Mouse (Mus musculus): ENCODE data around the gene Slit2. TPM values are rescaled to one million over a fixed set of nuclear protein-coding genes. Genes with fewer than 3 reads are reported as not detected.

Gene Slit2
- total RNA-seq, 2 experiments from 2014 or later: 40.8 TPM

DNA sequence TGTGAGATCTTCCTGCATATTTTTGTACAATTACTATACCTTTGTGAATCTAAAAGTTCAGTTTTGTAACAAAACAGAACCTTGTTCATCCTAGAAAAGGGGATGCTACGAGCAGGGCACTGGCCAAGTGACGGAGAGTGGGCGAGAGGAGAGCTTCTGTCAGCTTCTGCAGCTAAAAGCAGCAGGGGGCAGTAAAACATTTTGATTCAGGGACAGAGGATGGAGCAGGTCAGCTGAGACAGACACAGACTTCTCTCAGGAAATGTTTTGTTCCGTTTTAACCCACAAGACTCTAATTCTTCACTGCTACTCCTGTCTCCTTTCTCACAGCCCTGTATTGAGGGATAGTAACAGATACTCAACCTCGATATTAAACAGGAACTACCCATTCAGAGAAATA lies 55.1 kb downstream of the Slit2 start:
- intact Hi-C loops (cut with DNase I): loop anchor here (5.0 kb wide), 1 partner anchor 99 kb away; no protein-coding TSS in a partner anchor

DNA sequence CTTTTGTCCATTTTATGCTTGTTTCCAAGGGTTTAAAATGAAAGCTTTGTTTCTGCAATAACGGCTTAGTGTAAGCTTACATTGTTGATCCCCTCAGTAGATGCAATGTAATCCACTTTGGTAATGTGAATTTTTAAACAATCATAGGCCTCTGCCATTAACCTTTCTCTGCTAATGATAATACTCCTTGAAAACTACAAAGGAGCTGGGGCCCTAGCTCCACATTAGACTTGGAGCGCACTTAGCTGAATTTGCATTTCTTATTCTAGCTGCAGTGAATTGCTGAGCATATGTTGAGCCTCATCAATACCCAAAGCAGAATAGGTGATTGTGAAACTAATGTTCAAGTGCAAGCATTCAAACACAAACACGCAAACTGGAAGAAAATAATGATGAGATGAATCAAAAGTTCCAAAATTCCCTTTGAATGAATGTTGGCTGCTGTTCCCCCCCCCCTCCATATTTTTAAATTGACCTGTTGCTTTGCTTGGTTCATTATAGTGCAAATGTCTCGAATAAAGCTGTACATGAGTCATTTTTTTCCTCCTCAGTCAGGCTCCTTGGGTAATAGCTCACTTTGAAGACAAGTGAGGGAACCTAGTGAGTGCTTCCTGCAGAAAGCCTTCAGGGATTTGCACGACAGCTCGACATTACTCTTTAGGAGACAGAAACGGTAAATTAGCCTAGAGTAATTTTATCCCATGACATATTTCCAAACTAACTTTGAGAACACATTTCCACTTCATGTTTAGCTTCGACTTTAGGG lies 66.2 kb downstream of the Slit2 start:
- intact Hi-C loops (cut with DNase I): no loop called here
- no peak for DNase-seq (ENCODE audit: extremely low spot score in 1 of 2, low spot score in 2 of 2)

More for the DNA sequence above, 55.1 kb downstream of the Slit2 start:
- peak in 1 of 2 experiments; percentile 20 for DNase-seq (ENCODE audit: extremely low spot score in 1 of 2, low spot score in 2 of 2)

DNA sequence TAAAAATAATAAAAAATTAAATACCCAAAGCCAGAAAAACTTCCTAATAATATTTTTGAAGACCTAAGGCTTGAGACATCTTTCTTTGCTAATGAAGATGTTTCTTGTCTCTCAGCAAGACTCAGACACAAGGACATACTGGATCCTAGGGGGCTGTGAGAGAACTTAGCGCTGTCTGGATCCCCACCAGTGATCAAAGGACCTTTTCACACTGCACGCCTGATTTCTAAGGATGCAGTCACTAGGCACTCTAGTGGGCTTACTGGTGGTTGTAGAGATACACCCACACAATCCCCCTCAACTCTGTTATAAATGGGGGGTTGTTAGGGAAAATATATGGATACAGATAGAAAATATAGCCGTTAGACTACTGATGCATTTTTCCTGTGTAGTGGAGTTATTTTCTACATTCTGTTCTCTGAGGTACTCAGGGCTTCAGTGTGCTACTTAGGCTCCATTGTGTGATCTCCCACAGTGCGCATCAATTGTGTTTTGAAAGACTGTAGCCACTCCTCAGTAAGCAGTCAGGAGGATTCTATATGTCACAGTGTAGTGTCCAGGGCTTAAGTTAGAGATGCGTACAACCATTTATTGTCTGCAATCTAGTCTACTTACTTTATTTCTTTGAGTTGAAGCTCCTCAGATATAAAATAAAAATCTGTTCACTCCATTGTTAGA lies 67.8 kb downstream of the Slit2 start:
- no peak for DNase-seq (ENCODE audit: extremely low spot score in 1 of 2, low spot score in 2 of 2)
- intact Hi-C loops (cut with DNase I): no loop called here

DNA sequence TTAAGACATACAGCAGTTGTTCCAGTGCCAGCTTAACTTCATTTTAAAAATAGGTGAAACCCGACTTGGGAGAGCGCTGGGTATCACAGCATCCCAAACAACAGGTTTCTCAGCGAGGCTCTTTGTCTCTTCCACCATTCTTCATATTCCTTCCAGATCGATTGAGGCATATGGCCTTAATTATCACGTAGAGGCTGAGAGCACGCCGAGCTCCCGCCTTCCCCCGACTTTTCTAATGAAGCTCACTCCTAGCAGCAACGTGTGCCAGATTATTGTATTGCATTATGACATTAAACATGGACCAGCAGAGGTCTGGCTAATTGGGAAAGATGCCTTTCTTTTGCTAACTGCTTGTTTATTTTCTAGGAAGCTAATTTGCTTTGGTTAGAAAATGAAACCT lies 75.7 kb downstream of the Slit2 start:
- no peak for DNase-seq (ENCODE audit: extremely low spot score in 1 of 2, low spot score in 2 of 2)
- intact Hi-C loops (cut with DNase I): no loop called here

DNA sequence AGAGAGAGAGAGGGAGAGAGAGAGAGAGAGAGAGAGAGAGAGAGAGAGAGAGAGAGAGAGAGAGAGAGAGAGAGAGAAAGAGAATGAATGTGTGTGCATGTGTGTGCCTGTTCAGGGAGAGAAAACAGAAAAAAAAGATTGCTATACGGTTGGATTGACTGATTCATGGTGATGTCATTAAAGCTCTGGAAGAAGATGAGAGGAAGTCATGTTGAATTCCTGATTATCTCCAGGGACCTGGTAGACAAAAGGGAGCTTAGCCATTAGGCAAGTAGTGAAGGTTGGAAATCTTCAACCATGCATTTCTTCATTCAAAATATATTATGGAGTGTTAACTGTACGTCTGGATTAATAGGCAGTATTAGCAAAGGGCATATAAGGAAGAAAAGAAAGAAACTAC lies 77.8 kb downstream of the Slit2 start:
- no peak for DNase-seq (ENCODE audit: extremely low spot score in 1 of 2, low spot score in 2 of 2)
- intact Hi-C loops (cut with DNase I): no loop called here

DNA sequence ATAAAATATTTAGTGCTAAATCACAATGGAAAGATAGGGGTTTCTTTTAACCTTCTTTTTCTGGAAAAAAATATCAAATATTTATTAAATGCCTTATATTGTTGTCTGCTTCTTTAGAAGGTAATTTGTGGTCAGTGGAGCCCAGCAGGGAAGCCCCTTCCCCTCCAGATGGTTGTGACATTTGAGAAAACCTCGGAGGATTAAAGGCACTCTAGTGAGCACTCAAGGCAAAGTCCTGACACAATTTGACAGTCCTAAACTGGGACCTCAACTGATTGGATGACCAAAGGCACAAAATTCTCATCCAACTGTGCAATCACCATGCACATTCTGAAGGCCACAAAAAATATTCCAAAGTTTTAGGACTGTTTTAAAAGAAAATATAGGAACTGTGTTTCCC lies 95.8 kb downstream of the Slit2 start:
- intact Hi-C loops (cut with DNase I): no loop called here
- no peak for DNase-seq (ENCODE audit: extremely low spot score in 1 of 2, low spot score in 2 of 2)

DNA sequence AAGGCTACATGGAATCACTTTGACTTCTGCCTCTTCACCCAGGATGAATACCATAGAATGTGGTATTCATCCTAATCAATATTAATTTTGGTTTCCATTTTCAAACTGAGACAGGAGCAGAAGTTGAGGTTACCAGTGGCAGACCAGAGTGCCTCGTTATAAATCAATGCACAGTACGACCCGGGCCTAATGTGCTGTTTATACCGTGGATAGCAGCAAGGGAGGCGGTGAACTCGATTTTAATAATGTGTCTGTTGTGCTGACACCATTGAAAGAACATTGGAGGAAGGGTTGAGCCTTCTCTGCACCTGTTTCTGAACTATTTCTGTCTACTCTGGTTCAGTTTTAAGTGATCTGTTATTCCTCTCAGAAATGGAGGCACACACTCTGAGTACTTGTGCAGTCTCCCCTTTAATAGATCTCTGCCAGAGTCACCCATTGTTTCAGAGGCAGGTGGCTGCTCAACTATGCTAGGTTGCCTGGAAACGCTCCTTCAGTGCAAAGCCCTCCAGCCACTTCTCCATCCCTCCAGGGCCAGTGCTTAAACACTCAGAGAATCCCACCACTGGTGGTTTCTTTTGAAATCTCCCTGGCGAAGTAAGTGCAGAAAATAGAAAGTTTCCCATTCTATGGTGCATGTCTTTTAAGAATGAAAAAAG lies 98.4 kb downstream of the Slit2 start:
- DNase-seq (ENCODE audit: extremely low spot score in 1 of 2, low spot score in 2 of 2): no peak

DNA sequence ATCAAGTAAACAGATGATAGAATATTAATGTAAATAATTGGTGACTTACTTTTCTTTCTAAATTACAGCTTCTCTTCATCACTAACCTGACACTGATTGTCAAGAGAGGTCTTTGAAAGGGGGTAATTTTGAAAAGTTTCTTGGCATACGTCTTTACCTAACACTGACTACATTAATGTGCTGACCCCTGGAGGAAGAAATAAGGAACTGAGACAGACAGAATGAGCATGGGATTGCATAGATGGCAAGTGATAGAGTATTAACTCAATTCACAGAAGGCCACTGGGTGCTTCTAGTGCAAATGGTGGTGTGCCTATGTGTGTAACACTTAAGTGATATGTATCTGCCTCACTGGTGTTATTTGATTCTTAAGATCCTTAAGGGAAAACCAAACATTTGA lies 130.5 kb downstream of the Slit2 start:
- intact Hi-C loops (cut with DNase I): no loop called here
- no peak for DNase-seq (ENCODE audit: extremely low spot score in 1 of 2, low spot score in 2 of 2)

More for the DNA sequence above, 98.4 kb downstream of the Slit2 start:
- intact Hi-C loops (cut with DNase I): no loop called here

DNA sequence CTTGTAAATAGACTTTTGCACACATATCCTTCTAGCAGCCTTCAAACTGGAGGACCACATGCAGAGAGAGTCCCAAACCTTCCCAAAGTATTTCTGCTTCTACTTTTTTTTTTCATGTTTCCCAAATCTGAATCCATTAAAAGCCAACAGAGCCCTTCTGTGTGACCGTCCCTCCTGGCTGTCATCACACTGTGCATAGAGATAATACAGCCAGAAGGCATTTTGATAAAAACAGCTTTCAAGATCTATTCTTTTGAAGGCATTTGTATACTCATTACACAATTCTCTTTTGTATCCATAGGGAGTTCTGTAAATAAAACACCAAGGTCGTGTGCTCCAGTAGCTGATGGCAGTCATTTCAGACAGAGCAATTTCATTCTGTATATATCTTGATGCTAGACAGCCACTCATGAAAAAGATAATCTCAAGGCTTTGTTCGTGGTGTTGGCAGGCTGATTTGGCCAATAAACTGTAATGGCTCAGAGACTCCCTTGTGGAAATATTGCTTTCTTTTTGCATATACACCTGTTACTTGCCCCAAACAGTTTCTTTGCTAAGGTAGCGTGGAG lies 132.1 kb downstream of the Slit2 start:
- DNase-seq (ENCODE audit: extremely low spot score in 1 of 2, low spot score in 2 of 2): no peak
- intact Hi-C loops (cut with DNase I): no loop called here

DNA sequence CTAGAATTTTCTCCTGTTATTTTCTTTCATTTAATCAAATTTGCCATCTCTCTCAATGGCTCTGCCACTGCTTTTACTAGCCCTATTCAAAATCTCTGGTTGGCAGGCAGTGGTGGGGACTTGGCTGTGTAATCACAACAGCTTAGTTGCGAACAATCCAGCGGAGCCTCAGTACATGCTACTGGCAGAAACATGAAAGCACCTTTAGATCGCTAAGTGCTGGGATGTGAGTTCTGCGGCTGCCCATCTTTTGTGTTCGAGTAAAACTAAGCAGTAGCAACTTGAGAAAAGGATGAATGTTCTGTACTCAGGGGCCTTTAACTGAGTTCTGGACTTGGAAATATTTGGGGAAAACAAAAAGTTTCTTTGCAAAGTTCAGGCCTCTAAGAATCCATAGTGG lies 139.7 kb downstream of the Slit2 start:
- intact Hi-C loops (cut with DNase I): loop anchor here (10.0 kb wide), 1 partner anchor 138 kb away; the partner anchor contains the start of gene Slit2
- no peak for DNase-seq (ENCODE audit: extremely low spot score in 1 of 2, low spot score in 2 of 2)

DNA sequence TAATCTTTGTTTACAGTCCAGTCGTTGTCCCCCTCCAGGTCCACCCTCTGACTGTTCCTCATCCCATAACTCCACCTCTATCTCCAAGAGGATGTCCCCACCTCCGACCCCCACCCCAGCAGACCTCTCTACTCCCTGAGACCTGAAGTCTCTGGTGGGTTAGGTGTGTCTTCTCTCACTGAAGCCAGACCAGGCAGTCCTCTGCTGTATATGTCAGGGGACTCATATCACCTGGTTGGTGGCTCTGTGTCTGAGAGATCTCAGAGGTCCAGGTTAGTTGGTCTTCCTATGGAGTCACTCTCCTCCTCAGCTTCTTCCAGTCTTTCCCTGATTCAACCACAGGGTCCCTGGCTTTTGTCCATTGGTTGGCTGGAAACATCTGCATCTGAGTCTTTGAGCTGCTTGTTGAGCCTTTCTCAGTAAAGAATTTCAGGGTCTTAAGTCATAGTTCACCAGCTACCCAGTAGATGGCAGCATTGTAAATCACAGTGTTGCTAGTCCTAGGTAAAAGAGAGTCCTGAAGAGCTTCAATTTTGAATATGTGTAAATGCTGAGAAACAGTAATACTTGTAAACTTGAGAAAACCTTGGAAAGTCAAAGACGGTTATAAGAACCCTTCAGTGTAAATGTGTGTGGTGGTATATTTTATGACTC lies 143.0 kb downstream of the Slit2 start:
- intact Hi-C loops (cut with DNase I): loop anchor here (10.0 kb wide), 1 partner anchor 141 kb away; the partner anchor contains the start of gene Slit2
- DNase-seq (ENCODE audit: extremely low spot score in 1 of 2, low spot score in 2 of 2): no peak

DNA sequence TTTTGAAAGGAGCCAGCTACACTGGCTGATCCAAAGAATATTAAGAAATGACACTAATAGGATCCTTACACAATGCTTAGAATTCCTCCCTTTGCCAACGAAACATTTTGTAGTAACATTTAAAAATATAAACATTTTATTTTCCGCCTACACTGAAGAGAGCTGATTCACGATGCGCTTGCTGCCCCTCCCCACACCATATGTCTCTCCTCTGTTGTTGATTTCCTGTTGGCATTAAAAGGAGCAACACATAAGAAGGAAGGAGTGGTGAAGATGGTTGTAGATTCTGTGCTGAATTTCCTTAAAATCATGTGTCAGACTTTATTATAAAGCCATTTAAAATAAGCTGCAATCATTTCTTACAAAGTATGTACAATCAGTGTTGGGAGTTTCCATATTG lies 147.0 kb downstream of the Slit2 start:
- peak in 1 of 2 experiments; percentile 25 for DNase-seq (ENCODE audit: extremely low spot score in 1 of 2, low spot score in 2 of 2)
- intact Hi-C loops (cut with DNase I): loop anchor here (10.0 kb wide), 2 partner anchors 145 to 1685 kb away; partner anchors contain the start of gene Slit2

DNA sequence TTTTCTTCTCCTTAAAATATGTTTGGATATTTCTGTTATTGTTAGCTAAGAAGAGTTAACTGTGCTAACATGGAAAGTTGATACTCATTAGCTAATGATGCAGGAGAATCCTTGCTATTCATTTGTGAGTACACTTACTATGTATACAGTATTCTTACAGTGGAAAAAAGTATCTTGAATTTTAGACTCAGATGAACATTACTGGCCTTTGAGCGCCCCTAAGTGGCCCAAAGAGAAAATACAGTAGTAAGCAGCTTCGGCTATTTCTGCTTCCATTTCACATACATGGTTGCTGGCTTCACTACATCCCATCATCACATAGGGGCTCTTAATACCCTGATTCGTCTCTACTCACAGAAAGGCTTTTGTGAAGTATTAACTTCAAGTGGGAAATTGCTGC lies 153.6 kb downstream of the Slit2 start:
- peak; percentile 17 to 42 for DNase-seq (ENCODE audit: extremely low spot score in 1 of 2, low spot score in 2 of 2)
- intact Hi-C loops (cut with DNase I): loop anchor here (5.0 to 10.0 kb wide), 4 partner anchors 99 to 1692 kb away; no protein-coding TSS in a partner anchor

DNA sequence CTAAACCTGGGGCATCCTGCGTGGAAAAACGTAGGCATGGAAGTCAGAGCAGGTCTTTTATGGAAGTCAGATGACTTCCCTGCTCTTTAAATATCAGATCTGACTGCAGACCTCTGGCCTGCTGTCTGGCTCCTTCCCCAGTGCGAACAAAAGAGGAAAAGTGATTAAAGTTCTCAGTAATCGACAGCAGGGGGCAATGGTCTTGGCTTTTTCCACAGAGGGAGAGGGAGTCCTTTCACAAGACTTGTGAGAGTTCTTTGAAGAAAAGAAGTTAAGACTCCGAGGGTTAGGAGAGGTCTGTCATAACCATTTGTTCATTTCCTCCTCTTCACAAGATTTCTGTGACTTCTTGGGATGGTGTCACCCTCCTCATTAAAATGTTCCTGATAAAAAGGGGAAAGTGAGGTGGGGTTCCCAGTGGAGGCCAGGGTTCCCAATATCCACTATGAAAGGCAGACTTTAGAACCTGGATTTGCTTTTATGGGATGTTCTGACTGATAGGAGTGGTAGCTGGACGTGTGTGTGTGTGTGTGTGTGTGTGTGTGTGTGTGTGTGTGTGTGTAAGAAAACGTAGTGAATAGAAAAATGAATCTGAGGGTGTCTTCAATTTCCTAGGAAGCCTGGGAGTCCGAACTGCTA lies 156.0 kb downstream of the Slit2 start:
- intact Hi-C loops (cut with DNase I): loop anchor here (5.0 to 10.0 kb wide), 4 partner anchors 98 to 1694 kb away; no protein-coding TSS in a partner anchor
- no peak for DNase-seq (ENCODE audit: extremely low spot score in 1 of 2, low spot score in 2 of 2)

DNA sequence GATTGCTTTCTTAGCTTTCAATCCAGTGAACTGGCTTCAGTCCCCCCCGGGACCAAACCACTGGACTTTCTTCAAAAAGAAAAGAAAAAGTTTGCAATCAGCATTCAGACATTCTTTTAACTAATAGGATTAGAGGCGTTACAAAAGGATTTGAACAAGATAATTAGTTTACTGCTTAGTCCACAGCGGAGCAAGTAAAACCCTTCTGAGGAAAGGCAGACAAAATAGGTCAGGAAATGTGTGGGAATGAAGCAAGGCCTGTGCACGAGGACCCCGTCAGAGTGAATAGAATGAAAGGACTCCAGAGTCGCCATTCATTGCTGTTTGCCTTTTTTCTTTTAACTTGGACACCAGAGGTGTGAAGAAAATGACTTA lies 156.5 kb downstream of the Slit2 start:
- intact Hi-C loops (cut with DNase I): loop anchor here (5.0 to 10.0 kb wide), 4 partner anchors 98 to 1695 kb away; no protein-coding TSS in a partner anchor
- DNase-seq (ENCODE audit: extremely low spot score in 1 of 2, low spot score in 2 of 2): no peak

DNA sequence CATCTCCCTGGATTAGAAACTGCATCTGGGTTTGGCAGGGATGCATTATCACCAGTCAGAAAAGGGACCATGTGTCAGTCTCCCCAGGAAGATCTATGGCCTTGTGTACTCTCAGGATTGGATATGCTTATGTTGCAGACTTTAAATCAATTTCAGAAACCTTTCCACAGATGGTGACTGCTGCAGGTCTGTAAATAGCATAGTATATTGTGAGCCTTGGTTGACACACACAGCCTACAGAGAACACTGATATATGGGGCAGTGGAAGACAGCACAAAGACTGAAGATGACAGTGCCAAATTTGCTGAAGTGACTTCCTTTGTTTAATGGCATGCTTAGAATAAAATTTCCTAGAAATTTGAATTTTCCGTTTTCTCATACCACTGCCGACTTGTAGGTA lies 163.1 kb downstream of the Slit2 start:
- intact Hi-C loops (cut with DNase I): no loop called here
- no peak for DNase-seq (ENCODE audit: extremely low spot score in 1 of 2, low spot score in 2 of 2)

DNA sequence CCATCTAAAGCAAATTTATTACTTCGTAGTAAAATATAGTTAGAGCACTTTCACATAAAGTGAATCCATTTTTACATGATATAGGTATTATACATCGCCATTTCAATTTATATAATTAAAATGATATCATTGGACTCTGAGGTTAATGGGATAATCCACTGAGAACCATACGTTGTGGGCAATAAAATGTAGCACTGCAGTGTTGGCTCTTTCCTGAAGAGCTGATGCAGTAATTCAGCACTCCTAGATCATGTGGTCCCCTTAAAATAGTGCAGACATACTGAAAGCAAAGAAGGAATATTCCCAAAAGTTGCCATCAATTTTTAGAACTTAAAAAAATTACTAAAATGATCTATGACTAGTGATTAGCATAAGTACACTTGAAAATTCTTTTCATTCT lies 177.9 kb downstream of the Slit2 start:
- intact Hi-C loops (cut with DNase I): no loop called here
- DNase-seq (ENCODE audit: extremely low spot score in 1 of 2, low spot score in 2 of 2): no peak

DNA sequence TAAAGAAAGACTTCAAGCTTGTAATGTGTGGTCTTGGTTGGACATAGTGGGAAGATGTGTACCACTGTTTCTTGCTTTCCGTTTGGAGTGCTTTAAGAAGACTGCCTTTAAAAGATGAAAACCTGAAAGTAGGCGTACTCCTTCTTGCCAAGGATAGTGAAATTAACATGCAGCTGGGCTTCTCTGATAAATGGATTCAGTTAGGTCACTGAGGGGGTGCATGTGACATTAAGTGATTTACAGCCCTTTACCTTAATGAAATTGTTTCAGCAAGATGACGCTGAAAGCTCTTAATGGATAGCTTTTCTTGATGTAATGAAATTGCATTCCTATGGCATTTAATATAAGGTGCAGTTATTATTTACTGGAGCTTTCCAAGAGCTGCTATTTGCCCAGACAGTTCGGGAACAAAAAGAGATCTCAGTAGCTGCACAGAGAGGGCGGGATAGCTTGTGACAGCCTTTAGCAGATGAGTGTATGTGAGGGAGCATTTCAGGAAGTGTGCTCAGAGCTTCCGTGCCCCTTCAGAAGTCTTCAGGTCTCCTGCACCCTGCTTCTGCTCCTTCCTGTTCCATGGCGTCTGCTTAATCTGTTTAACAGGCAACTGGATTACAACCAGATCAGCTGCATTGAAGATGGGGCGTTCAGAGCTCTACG lies 198.8 kb downstream of the Slit2 start:
- no peak for DNase-seq (ENCODE audit: extremely low spot score in 1 of 2, low spot score in 2 of 2)
- intact Hi-C loops (cut with DNase I): no loop called here
